Mouse (Mus musculus) heart, embryonic 11.5 days (tissue): ENCODE results near the gene Cmtm4. TPM values are rescaled to one million over a fixed set of nuclear protein-coding genes. Genes with fewer than 3 reads are reported as not detected.

Experiments used
- ATAC-seq: fragments of 200-750 bp; cut with Nextera tagmentation; replicated peaks from 2 replicates; pipeline ENCODE4 v1.8.0; 2017; ENCODE audit warnings: moderate library complexity; ENCODE audit not compliant: insufficient number of reproducible peaks, low FRiP score, low TSS enrichment
- H3K27ac ChIP-seq: fragments of 300-500 bp; sonication (generic); 2 replicates; pipeline ENCODE4 v1.5.1; 2014; ENCODE audit warnings: mild to moderate bottlenecking, low read depth, low read length
- H3K27me3 ChIP-seq: fragments of 300-500 bp; sonication (generic); 2 replicates; pipeline ENCODE4 v1.6.1; 2014; ENCODE audit warnings: mild to moderate bottlenecking, low read length, mixed read lengths; ENCODE audit not compliant: control insufficient read depth, insufficient read depth
- H3K36me3 ChIP-seq: fragments of 300-500 bp; sonication (generic); 2 replicates; pipeline ENCODE4 v1.6.1; 2014; ENCODE audit warnings: mild to moderate bottlenecking, low read length, moderate library complexity, mixed read lengths; ENCODE audit not compliant: control insufficient read depth, insufficient read depth
- H3K4me1 ChIP-seq: fragments of 300-500 bp; sonication (generic); 2 replicates; pipeline ENCODE4 v1.6.1; 2014; ENCODE audit warnings: low read length; ENCODE audit not compliant: control insufficient read depth, insufficient read depth
- H3K4me2 ChIP-seq: fragments of 300-500 bp; sonication (generic); 2 replicates; pipeline ENCODE4 v1.6.1; 2014; ENCODE audit warnings: mild to moderate bottlenecking, moderate library complexity
- H3K4me3 ChIP-seq: fragments of 300-500 bp; sonication (generic); 2 replicates; pipeline ENCODE4 v1.5.1; 2014; ENCODE audit warnings: low read depth, low read length
- H3K9ac ChIP-seq: fragments of 300-500 bp; sonication (generic); 2 replicates; pipeline ENCODE4 v1.6.1; 2014; ENCODE audit warnings: mild to moderate bottlenecking, low read depth, low read length, moderate library complexity
- H3K9me3 ChIP-seq: fragments of 300-500 bp; sonication (generic); replicated peaks from 2 replicates; pipeline ENCODE4 v1.6.1; 2016; ENCODE audit warnings: low read length; ENCODE audit not compliant: control insufficient read depth
- WGBS: fragments of 180-500 bp; shearing (Covaris S2); extraction: QIAGEN DNeasy Blood & Tissue Kit; methylation state at CpG from one replicate; pipeline ENCODE4 v1.1.7; 2014; ENCODE audit not compliant: insufficient replicate concordance; 5-methylcytosine and 5-hydroxymethylcytosine counted together
- polyA plus RNA-seq: library from polyadenylated mRNA; unstranded; fragments of >200 nt; fragmentation: Nextera tagmentation; extraction: Ambion mirVana; gene quantifications from 2 replicates; pipeline ENCODE4 v1.2.1, GENCODE M21; 2014

The Cmtm4 gene
- polyA plus RNA-seq, 1 experiment from 2014 or later: 2.2 TPM

GRCm38 (mm10) chr8:104406340-104407128, 10.9 kb upstream of the Cmtm4 start:
- Histone ChIP-seq H3K36me3 (no peaks in the 10 kb centered on the region), H3K4me3 (no peak overlapping the region), H3K27me3 (no peaks in the 10 kb centered on the region), H3K4me2 (no peak overlapping the region), H3K27ac (no peak overlapping the region), H3K9ac (no peak overlapping the region), H3K9me3 (no peaks in the 10 kb centered on the region), H3K4me1 (peaks cover 4% of the 10 kb centered on the region; the same call in 1 of the 2 replicates)
- 71% methylated on average over 6 of the region's 6 CpGs for WGBS
- no peak for ATAC-seq

- Histone ChIP-seq H3K4me3 (no peak overlapping the region), H3K27ac (no peak overlapping the region), H3K9me3 (no peaks in the 10 kb centered on the region), H3K36me3 (no peaks in the 10 kb centered on the region), H3K4me2 (no peak overlapping the region), H3K9ac (no peak overlapping the region), H3K4me1 (peaks cover 7% of the 10 kb centered on the region; the same call in 1 of the 2 replicates), H3K27me3 (no peaks in the 10 kb centered on the region)
- ATAC-seq: no peak
- WGBS: 59% methylated on average over 15 of the region's 15 CpGs
These were observed 10.0 kb upstream of the Cmtm4 start for GRCm38 (mm10) chr8:104405430-104406187.

- WGBS: 73% methylated on average over 3 of the region's 3 CpGs
- H3K4me3 ChIP-seq: no peak overlapping the region
- H3K27me3 ChIP-seq: no peaks in the 10 kb centered on the region
- H3K4me2 ChIP-seq: no peak overlapping the region
- no peak for ATAC-seq
- no peaks in the 10 kb centered on the region for H3K36me3 ChIP-seq
- H3K9ac ChIP-seq: no peak overlapping the region
- H3K9me3 ChIP-seq: no peaks in the 10 kb centered on the region
- peaks cover 10% of the 10 kb centered on the region; the same call in 1 of the 2 replicates for H3K4me1 ChIP-seq
- H3K27ac ChIP-seq: no peak overlapping the region
These were observed 8.0 kb upstream of the Cmtm4 start for GRCm38 (mm10) chr8:104403596-104403995.

GRCm38 (mm10) chr8:104394801-104395702, 555 bp downstream of the Cmtm4 start:
- Histone ChIP-seq H3K27me3 (no peaks in the 10 kb centered on the region), H3K36me3 (no peaks in the 10 kb centered on the region)
- peak; percentile 73 for ATAC-seq

DNA sequence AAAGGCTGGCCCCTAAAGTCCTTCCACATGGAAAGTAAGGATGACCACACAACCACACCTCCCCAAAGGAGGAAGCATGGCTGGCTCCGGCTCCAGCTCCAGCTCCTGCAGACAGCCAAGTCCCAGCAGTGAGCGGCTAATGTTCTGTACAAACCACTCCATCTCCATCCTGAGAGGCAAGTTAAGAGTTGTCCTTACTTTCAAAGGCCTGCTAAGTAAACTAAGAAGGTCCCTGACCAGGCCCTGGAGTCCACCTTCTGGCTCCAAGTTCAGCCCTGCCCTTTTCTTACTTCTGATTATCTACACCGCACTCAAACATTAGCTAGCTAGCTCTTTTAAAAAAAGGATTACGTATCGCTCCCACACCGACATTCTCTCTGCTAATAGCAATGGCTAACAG, 1.8 kb downstream of the Cmtm4 start:
- WGBS: 82% methylated on average over 6 of the region's 6 CpGs
- ATAC-seq: no peak
- H3K4me1 ChIP-seq: peaks cover 14% of the 10 kb centered on the region; the same call in 1 of the 2 replicates
- no peaks in the 10 kb centered on the region for H3K27me3 ChIP-seq
- no peak overlapping the region for H3K4me3 ChIP-seq
- H3K9ac ChIP-seq: no peak overlapping the region
- no peak overlapping the region for H3K27ac ChIP-seq
- H3K4me2 ChIP-seq: peak overlapping the region; percentile 32
- peaks cover 3% of the 10 kb centered on the region; the same call in 1 of the 2 replicates for H3K9me3 ChIP-seq
- H3K36me3 ChIP-seq: no peaks in the 10 kb centered on the region

More at GRCm38 (mm10) chr8:104394801-104395702, 555 bp downstream of the Cmtm4 start:
- Histone ChIP-seq H3K4me1 (peaks cover 14% of the 10 kb centered on the region; the same call in 1 of the 2 replicates), H3K9ac (peak overlapping the region; percentile 89), H3K4me3 (peak overlapping the region; percentile 92), H3K9me3 (peaks cover 3% of the 10 kb centered on the region; the same call in 1 of the 2 replicates), H3K27ac (peak overlapping the region; percentile 50; the same call in 1 of the 2 replicates), H3K4me2 (peak overlapping the region; percentile 94)
- WGBS: under 1% methylated on average over 79 of the region's 82 CpGs

GRCm38 (mm10) chr8:104393139-104393538, 2.5 kb downstream of the Cmtm4 start:
- H3K4me3 ChIP-seq: no peak overlapping the region
- H3K4me1 ChIP-seq: peaks cover 14% of the 10 kb centered on the region; the same call in 1 of the 2 replicates
- peaks cover 3% of the 10 kb centered on the region; the same call in 1 of the 2 replicates for H3K9me3 ChIP-seq
- H3K36me3 ChIP-seq: no peaks in the 10 kb centered on the region
- H3K9ac ChIP-seq: no peak overlapping the region
- H3K4me2 ChIP-seq: no peak overlapping the region
- no peak for ATAC-seq
- no peak overlapping the region for H3K27ac ChIP-seq
- no peaks in the 10 kb centered on the region for H3K27me3 ChIP-seq
- WGBS: 88% methylated on average over 7 of the region's 7 CpGs

DNA sequence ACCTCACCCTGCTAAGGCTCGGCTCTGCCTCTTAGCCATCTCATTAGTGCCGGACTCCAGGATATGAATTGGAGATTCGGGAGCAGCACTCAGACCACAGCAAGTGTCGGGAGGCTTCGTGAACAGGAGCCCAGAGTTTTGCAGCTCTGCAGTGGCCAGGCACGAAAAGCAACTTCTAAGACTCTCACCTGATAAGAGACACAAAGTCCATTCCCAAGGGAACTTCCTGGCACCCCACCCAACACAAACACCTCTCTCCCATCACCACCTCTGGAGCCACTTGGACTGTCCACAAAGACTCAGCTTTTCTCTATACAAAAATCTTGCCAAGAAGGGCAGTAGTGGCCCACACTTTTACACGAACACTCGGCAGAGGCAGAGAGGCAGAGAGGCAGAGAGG, 5.4 kb downstream of the Cmtm4 start:
- 51% methylated on average over 8 of the region's 8 CpGs for WGBS
- Histone ChIP-seq H3K4me1 (peaks cover 32% of the 10 kb centered on the region), H3K4me3 (no peak overlapping the region), H3K9ac (no peak overlapping the region), H3K4me2 (no peak overlapping the region), H3K27me3 (no peaks in the 10 kb centered on the region), H3K27ac (no peak overlapping the region), H3K9me3 (no peaks in the 10 kb centered on the region), H3K36me3 (no peaks in the 10 kb centered on the region)
- no peak for ATAC-seq

- WGBS: 83% methylated on average over 2 of the region's 2 CpGs
- H3K27me3 ChIP-seq: no peaks in the 10 kb centered on the region
- H3K4me3 ChIP-seq: no peak overlapping the region
- ATAC-seq: no peak
- no peak overlapping the region for H3K27ac ChIP-seq
- no peaks in the 10 kb centered on the region for H3K9me3 ChIP-seq
- no peak overlapping the region for H3K9ac ChIP-seq
- H3K4me2 ChIP-seq: no peak overlapping the region
- no peaks in the 10 kb centered on the region for H3K36me3 ChIP-seq
- H3K4me1 ChIP-seq: peaks cover 27% of the 10 kb centered on the region
These were observed 7.6 kb downstream of the Cmtm4 start for GRCm38 (mm10) chr8:104387980-104388379.
